Mouse (Mus musculus): ENCODE results near the gene Gm9045.
A peak's percentile ranks its signal among the peaks of the same experiment; 100 is the strongest.
"Not testable (repeated sequence)": the region's sequence is repeated elsewhere in the genome, so short reads cannot be mapped to it uniquely, and the experiment has no call there.

The Gm9045 gene

DNA sequence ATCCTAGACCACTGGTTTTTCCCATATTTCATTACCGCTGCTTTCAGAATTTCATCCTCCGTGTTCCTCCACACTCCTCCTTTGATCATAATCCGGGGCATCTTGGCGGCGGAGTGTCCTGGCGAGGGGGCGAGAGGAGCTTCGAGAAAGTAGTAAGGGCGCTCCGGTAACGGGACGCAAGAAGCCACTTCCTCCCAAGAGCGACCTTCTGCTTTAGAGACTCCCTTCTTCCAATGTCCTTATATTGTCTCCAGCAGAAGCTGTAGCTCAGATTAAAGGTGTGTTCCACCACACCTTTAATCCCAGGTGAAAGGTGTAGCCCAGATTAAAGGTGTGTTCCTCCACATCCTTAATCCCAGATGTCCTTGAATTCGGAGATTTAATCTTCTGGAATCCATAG, at the start of gene Gm9045:
Gene Gm9045 (minus strand): TSS at position 101 of the 400 bp plus-strand sequence.
- not testable (repeated sequence) for DNase-seq (ENCODE audit: low spot score)

GRCm38 (mm10) chr10:118370443-118370842, 32.8 kb upstream of the Gm9045 start:
- peak; percentile 87 for DNase-seq (ENCODE audit: low spot score)

DNA sequence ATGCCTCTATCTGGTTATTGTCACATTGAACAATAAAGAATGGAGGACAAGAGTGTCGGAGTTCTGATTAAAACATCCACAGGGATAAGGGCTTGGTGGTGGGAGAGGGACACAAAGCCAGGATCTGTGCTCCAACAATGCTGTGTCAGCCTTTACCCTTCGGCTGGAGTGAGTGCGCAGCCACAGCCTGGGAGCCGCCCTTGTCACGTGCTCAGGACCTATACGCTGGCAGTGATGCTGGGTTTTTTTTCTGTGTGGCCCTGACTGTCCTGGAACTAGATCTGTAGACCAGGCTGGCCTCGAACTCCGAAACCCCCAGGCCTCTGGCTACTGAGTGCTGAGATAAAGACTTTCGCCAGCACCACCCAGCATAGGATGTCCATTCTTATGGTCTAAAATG, 31.9 kb upstream of the Gm9045 start:
- no peak for DNase-seq (ENCODE audit: low spot score)

- not testable (repeated sequence) for DNase-seq (ENCODE audit: low spot score)
Observed at GRCm38 (mm10) chr10:118354005-118354404, 16.4 kb upstream of the Gm9045 start, which contains the start of gene Gm9049. Gm9049 (minus strand) TSS chr10:118354105.

- DNase-seq (ENCODE audit: low spot score): not testable (repeated sequence)
Observed at GRCm38 (mm10) chr10:118348579-118348978, 10.9 kb upstream of the Gm9045 start, which contains the start of gene Gm9048. Gm9048 (minus strand) TSS chr10:118348679.

DNA sequence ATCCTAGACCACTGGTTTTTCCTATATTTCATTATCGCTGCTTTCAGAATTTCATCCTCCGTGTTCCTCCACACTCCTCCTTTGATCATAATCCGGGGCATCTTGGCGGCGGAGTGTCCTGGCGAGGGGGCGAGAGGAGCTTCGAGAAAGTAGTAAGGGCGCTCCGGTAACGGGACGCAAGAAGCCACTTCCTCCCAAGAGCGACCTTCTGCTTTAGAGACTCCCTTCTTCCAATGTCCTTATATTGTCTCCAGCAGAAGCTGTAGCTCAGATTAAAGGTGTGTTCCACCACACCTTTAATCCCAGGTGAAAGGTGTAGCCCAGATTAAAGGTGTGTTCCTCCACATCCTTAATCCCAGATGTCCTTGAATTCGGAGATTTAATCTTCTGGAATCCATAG, 5.5 kb upstream of the Gm9045 start, which contains the start of gene Gm9046:
Gene Gm9046 (minus strand): TSS at position 101 of the 400 bp plus-strand sequence.
- not testable (repeated sequence) for DNase-seq (ENCODE audit: low spot score)

- not testable (repeated sequence) for DNase-seq (ENCODE audit: low spot score)
Observed at GRCm38 (mm10) chr10:118332308-118332707, 5.3 kb downstream of the Gm9045 start, which contains the start of gene Gm9044. Gm9044 (minus strand) TSS chr10:118332408.

GRCm38 (mm10) chr10:118326869-118327268, 10.8 kb downstream of the Gm9045 start, which contains the start of gene Gm9040:
Gm9040 (minus strand) TSS chr10:118326969.
- DNase-seq (ENCODE audit: low spot score): not testable (repeated sequence)

DNA sequence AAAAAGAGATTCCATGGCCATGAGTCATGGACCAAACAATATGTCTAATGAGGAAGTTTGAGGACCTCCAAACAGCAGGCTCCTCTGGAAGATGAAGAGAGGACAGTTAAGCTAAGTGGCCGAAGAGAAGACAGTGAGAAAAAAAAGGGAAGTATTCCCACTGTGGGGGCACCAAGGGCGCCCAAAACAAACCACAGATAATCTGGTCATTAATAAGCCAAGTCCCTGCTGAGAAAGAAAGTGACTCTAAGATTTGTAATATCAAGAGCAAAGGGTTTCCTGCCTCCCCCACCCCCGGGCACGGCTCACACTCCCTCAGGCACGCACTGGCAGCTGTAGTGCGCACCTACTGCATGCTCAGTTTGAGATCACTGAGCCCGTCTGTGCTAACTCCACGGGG, 18.6 kb downstream of the Gm9045 start:
- DNase-seq (ENCODE audit: low spot score): no peak

GRCm38 (mm10) chr10:118302133-118302532, 35.5 kb downstream of the Gm9045 start:
- not testable (repeated sequence) for DNase-seq (ENCODE audit: low spot score)

DNA sequence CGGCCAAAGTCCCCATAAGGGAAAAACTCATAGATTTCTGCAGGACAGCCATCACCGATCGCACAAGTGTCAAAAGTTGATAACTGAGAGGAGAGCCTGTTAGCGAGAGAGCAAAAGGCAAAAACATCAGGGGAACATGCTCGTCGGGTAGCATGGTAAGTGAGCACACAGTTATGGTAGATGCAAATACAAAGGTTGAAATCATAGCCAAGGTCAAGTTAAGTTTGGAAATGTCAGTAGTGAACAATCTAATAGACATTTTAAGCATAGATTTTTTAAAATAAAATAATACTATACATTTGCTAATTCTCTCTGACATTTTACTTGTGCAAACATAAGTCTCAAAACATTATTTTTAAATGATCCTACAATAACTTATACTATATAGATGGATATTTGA, 42.7 kb downstream of the Gm9045 start, which contains the start of gene Iltifb:
Gene Iltifb (minus strand): TSS at position 101 of the 400 bp plus-strand sequence.
- DNase-seq (ENCODE audit: low spot score): no peak

Measured in testis, postnatal 10 days (tissue).